Mouse (Mus musculus): ENCODE measurements around the gene Sipa1l3.
A peak's percentile ranks its signal among the peaks of the same experiment; 100 is the strongest.

Sipa1l3 gene

GRCm38 (mm10) chr7:29480590-29481344, 37.7 kb downstream of the Sipa1l3 start:
- no peak for DNase-seq (ENCODE audit: low read depth, low spot score)

- no peak for DNase-seq (ENCODE audit: low read depth, low spot score)
These were observed 38.3 kb downstream of the Sipa1l3 start for GRCm38 (mm10) chr7:29480183-29480582.

GRCm38 (mm10) chr7:29475005-29475404, 43.4 kb downstream of the Sipa1l3 start:
- peak; percentile 59 for DNase-seq (ENCODE audit: low read depth, low spot score)

- no peak for DNase-seq (ENCODE audit: low read depth, low spot score)
These were observed 47.1 kb downstream of the Sipa1l3 start for GRCm38 (mm10) chr7:29471309-29471708.

GRCm38 (mm10) chr7:29469602-29470344, 48.7 kb downstream of the Sipa1l3 start:
- no peak for DNase-seq (ENCODE audit: low read depth, low spot score)

- DNase-seq (ENCODE audit: low read depth, low spot score) = no peak
These were observed 49.8 kb downstream of the Sipa1l3 start for GRCm38 (mm10) chr7:29468593-29468992.

GRCm38 (mm10) chr7:29466585-29466984, 51.9 kb downstream of the Sipa1l3 start:
- no peak for DNase-seq (ENCODE audit: low read depth, low spot score)

- no peak for DNase-seq (ENCODE audit: low read depth, low spot score)
These were observed 52.7 kb downstream of the Sipa1l3 start for GRCm38 (mm10) chr7:29465736-29466135.

- no peak for DNase-seq (ENCODE audit: low read depth, low spot score)
These were observed 55.6 kb downstream of the Sipa1l3 start for GRCm38 (mm10) chr7:29462820-29463219.

- no peak for DNase-seq (ENCODE audit: low read depth, low spot score)
These were observed 56.3 kb downstream of the Sipa1l3 start for GRCm38 (mm10) chr7:29462178-29462577.

GRCm38 (mm10) chr7:29461557-29461956, 56.9 kb downstream of the Sipa1l3 start:
- no peak for DNase-seq (ENCODE audit: low read depth, low spot score)

GRCm38 (mm10) chr7:29458889-29459740, 59.3 kb downstream of the Sipa1l3 start:
- DNase-seq (ENCODE audit: low read depth, low spot score) = no peak

GRCm38 (mm10) chr7:29457772-29458171, 60.7 kb downstream of the Sipa1l3 start:
- DNase-seq (ENCODE audit: low read depth, low spot score) = peak; percentile 41

GRCm38 (mm10) chr7:29456716-29457115, 61.7 kb downstream of the Sipa1l3 start:
- DNase-seq (ENCODE audit: low read depth, low spot score) = no peak

GRCm38 (mm10) chr7:29455591-29455990, 62.9 kb downstream of the Sipa1l3 start:
- DNase-seq (ENCODE audit: low read depth, low spot score) = peak; percentile 70

- peak; percentile 93 for DNase-seq (ENCODE audit: low read depth, low spot score)
These were observed 63.5 kb downstream of the Sipa1l3 start for GRCm38 (mm10) chr7:29454965-29455364.

GRCm38 (mm10) chr7:29452991-29453741, 65.3 kb downstream of the Sipa1l3 start:
- peak; percentile 64 for DNase-seq (ENCODE audit: low read depth, low spot score)

GRCm38 (mm10) chr7:29452381-29452780, 66.1 kb downstream of the Sipa1l3 start:
- DNase-seq (ENCODE audit: low read depth, low spot score) = peak; percentile 44

GRCm38 (mm10) chr7:29450175-29450574, 68.3 kb downstream of the Sipa1l3 start:
- no peak for DNase-seq (ENCODE audit: low read depth, low spot score)

GRCm38 (mm10) chr7:29448830-29449229, 69.6 kb downstream of the Sipa1l3 start:
- DNase-seq (ENCODE audit: low read depth, low spot score) = no peak

GRCm38 (mm10) chr7:29447147-29447829, 71.2 kb downstream of the Sipa1l3 start:
- no peak for DNase-seq (ENCODE audit: low read depth, low spot score)
